Mouse (Mus musculus) forebrain, embryonic 10.5 days (tissue): ENCODE data around the gene Tbcel. TPM values are rescaled to one million over a fixed set of nuclear protein-coding genes. Genes with fewer than 3 reads are reported as not detected.

ENCODE experiments used
- DNase-seq: peaks from one replicate; pipeline ENCODE4 v3.0.0-alpha.2; 2017; ENCODE audit warnings: low spot score; ENCODE audit errors: extremely low spot score
- H3K27ac ChIP-seq: fragments of 300-500 bp; sonication (generic); 2 replicates; pipeline ENCODE4 v1.5.1; 2016; ENCODE audit warnings: mild to moderate bottlenecking
- H3K27me3 ChIP-seq: fragments of 300-500 bp; sonication (generic); 2 replicates; pipeline ENCODE4 v1.6.1; 2016; ENCODE audit warnings: mild to moderate bottlenecking; ENCODE audit not compliant: poor library complexity, severe bottlenecking
- H3K36me3 ChIP-seq: fragments of 300-500 bp; sonication (generic); replicated peaks from 2 replicates; pipeline ENCODE4 v1.6.1; 2016; ENCODE audit warnings: mild to moderate bottlenecking, moderate library complexity
- H3K4me1 ChIP-seq: fragments of 300-500 bp; sonication (generic); 2 replicates; pipeline ENCODE4 v1.6.1; 2016
- H3K4me3 ChIP-seq: fragments of 300-500 bp; sonication (generic); 2 replicates; pipeline ENCODE4 v1.5.1; 2016; ENCODE audit warnings: mild to moderate bottlenecking, moderate library complexity
- H3K9me3 ChIP-seq: fragments of 300-500 bp; sonication (generic); 2 replicates; pipeline ENCODE4 v1.6.1; 2016; ENCODE audit warnings: mild to moderate bottlenecking, moderate library complexity
- WGBS: fragments of 180-500 bp; shearing (Covaris S2); methylation state at CpG from one replicate; pipeline ENCODE4 v1.1.7; 2016; 5-methylcytosine and 5-hydroxymethylcytosine counted together
- polyA plus RNA-seq: library from polyadenylated mRNA; unstranded; fragments of >200 nt; fragmentation: Nextera tagmentation; extraction: Ambion mirVana; gene quantifications from 2 replicates; pipeline ENCODE4 v1.2.1, GENCODE M21; 2016

The Tbcel gene
- polyA plus RNA-seq: 3.3 and 3.7 TPM in 2 replicates

- 92% methylated on average over 6 of the region's 6 CpGs for WGBS
- no peak within 1 kb of the TSS for H3K4me3 ChIP-seq
Observed at GRCm38 (mm10) chr9:42507709-42508108, at the start of gene Tbcel. TSS of gene Tbcel (minus strand) at chr9:42507809.

DNA sequence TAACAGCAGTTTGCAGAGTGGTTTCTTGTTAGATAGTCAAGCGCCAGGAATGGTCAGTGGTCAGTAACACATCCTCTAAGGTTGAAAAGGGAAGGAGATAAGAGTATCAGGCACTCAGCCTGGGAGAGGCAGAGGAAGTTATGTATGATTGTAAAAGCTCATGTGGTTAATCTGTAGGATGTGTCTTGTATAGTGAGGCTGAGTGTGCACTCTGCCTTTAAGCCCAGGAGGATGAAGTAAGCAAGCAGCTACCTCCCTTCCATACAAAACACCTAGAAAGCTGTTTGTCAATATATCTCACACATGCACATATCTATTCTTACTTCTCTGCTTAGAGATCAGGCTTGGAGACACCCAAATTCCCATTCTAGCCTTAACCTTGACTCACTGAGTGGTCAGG is 47.6 kb upstream of the Tbcel start:
- no peak overlapping the region for H3K4me3 ChIP-seq
- DNase-seq: no peak
- H3K9me3 ChIP-seq: peaks cover 4% of the 10 kb centered on the region; the same call in 1 of the 2 replicates
- H3K36me3 ChIP-seq: no peaks in the 10 kb centered on the region
- no peaks in the 10 kb centered on the region for H3K27me3 ChIP-seq
- no peaks in the 10 kb centered on the region for H3K4me1 ChIP-seq
- H3K27ac ChIP-seq: no peak overlapping the region
- 97% methylated on average over 1 of the region's 1 CpGs for WGBS

More at GRCm38 (mm10) chr9:42507709-42508108, at the start of gene Tbcel:
- H3K4me1 ChIP-seq: peaks cover 26% of the 10 kb centered on the region
- no peaks in the 10 kb centered on the region for H3K36me3 ChIP-seq
- H3K27me3 ChIP-seq: no peaks in the 10 kb centered on the region
- DNase-seq: no peak
- no peaks in the 10 kb centered on the region for H3K9me3 ChIP-seq
- H3K27ac ChIP-seq: no peak within 1 kb of the TSS

DNA sequence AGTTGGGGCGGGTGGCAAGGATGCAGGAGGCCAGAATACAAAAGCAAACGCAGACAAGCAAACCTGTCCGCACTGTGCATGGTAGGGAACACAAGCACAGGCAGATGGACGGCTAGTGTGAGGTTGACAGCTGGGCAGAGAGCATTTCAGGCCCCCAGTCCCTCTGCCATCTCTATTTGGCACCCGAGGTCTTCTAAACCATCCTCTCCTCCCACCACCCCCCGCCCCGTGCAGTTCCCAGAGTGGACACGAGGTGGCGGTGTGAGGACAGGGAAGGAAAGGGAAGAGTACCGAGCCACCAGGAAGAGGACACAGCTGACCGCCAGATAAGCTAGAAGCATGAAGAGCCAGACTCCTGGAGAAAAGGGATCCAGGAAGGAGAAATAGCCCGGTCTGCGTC is 42.5 kb upstream of the Tbcel start:
- H3K9me3 ChIP-seq: no peaks in the 10 kb centered on the region
- H3K36me3 ChIP-seq: no peaks in the 10 kb centered on the region
- WGBS: 16% methylated on average over 13 of the region's 13 CpGs
- peaks cover 4% of the 10 kb centered on the region; the same call in 1 of the 2 replicates for H3K4me1 ChIP-seq
- peak; percentile 80 for DNase-seq
- H3K27me3 ChIP-seq: no peaks in the 10 kb centered on the region
- H3K4me3 ChIP-seq: no peak overlapping the region
- no peak overlapping the region for H3K27ac ChIP-seq

GRCm38 (mm10) chr9:42548981-42549380 is 41.4 kb upstream of the Tbcel start:
- peaks cover 4% of the 10 kb centered on the region; the same call in 1 of the 2 replicates for H3K4me1 ChIP-seq
- H3K27me3 ChIP-seq: no peaks in the 10 kb centered on the region
- WGBS: 80% methylated on average over 7 of the region's 7 CpGs

DNA sequence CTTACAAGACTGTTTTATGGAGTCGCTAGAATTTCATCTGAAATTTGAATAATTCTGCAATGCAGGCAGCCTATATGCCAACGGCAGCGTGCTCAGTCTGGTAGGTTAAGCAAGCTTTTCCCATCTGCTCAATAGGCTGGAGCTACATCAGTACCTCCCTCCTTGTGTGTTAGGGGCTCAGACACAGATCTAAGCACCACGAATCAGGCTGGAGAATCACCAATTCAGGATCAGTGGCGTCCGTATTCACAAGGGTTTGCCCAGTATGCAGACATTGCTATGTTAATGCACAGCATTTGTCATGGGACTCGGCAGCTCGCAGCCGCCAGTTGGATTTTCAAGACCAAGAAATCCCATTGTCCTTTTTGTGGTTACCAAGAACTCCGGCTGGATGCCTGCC is 36.9 kb upstream of the Tbcel start:
- Histone ChIP-seq H3K27me3 (no peaks in the 10 kb centered on the region), H3K4me3 (no peak overlapping the region), H3K9me3 (no peaks in the 10 kb centered on the region), H3K4me1 (no peaks in the 10 kb centered on the region), H3K27ac (no peak overlapping the region), H3K36me3 (no peaks in the 10 kb centered on the region)
- DNase-seq: no peak
- WGBS: 88% methylated on average over 10 of the region's 10 CpGs

More at GRCm38 (mm10) chr9:42548981-42549380, 41.4 kb upstream of the Tbcel start:
- H3K36me3 ChIP-seq: no peaks in the 10 kb centered on the region
- no peak overlapping the region for H3K4me3 ChIP-seq
- no peak for DNase-seq
- no peaks in the 10 kb centered on the region for H3K9me3 ChIP-seq
- H3K27ac ChIP-seq: no peak overlapping the region

- no peaks in the 10 kb centered on the region for H3K27me3 ChIP-seq
- no peaks in the 10 kb centered on the region for H3K9me3 ChIP-seq
- DNase-seq: no peak
- no peaks in the 10 kb centered on the region for H3K36me3 ChIP-seq
- 0 out of 2 replicates have a peak overlapping the region, but pooled peaks have one; percentile 6 for H3K27ac ChIP-seq
- H3K4me1 ChIP-seq: peaks cover 25% of the 10 kb centered on the region
- 81% methylated on average over 8 of the region's 8 CpGs for WGBS
- no peak overlapping the region for H3K4me3 ChIP-seq
Observed at GRCm38 (mm10) chr9:42533491-42533890, 25.9 kb upstream of the Tbcel start.

DNA sequence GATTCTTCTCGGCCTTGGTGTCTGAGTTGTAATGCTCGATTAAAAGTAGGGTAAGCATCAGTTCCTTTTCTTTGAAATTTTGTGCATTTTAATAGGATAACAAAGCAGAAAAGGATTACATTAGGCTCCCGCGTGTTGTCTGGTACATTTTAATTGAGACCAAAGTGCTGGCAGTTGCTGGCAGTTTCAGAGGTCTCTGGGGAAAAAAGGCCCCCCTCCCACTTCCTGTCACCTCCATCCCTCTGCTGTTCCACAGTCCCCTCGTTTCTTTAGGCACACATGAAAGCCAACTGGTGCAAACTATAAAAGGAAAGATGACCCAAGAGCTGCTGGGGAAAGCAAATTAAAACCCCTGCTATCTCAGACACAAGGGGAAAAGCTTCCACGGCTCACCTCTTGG is 25.4 kb upstream of the Tbcel start:
- Histone ChIP-seq H3K27me3 (no peaks in the 10 kb centered on the region), H3K9me3 (no peaks in the 10 kb centered on the region), H3K36me3 (no peaks in the 10 kb centered on the region), H3K4me1 (peaks cover 25% of the 10 kb centered on the region), H3K4me3 (0 out of 2 replicates have a peak overlapping the region, but pooled peaks have one; percentile 1), H3K27ac (0 out of 2 replicates have a peak overlapping the region, but pooled peaks have one; percentile 6)
- DNase-seq: no peak
- 17% methylated on average over 6 of the region's 6 CpGs for WGBS

GRCm38 (mm10) chr9:42531951-42532350 is 24.3 kb upstream of the Tbcel start:
- Histone ChIP-seq H3K27me3 (no peaks in the 10 kb centered on the region), H3K36me3 (no peaks in the 10 kb centered on the region), H3K4me1 (peaks cover 25% of the 10 kb centered on the region), H3K27ac (no peak overlapping the region), H3K4me3 (no peak overlapping the region), H3K9me3 (no peaks in the 10 kb centered on the region)
- WGBS: 51% methylated on average over 3 of the region's 3 CpGs
- no peak for DNase-seq

GRCm38 (mm10) chr9:42530221-42531152 is 22.9 kb upstream of the Tbcel start:
- no peak for DNase-seq
- Histone ChIP-seq H3K27me3 (no peaks in the 10 kb centered on the region), H3K4me3 (no peak overlapping the region), H3K36me3 (no peaks in the 10 kb centered on the region), H3K9me3 (no peaks in the 10 kb centered on the region), H3K27ac (0 out of 2 replicates have a peak overlapping the region, but pooled peaks have one; percentile 5), H3K4me1 (peaks cover 25% of the 10 kb centered on the region)
- WGBS: 88% methylated on average over 7 of the region's 7 CpGs

DNA sequence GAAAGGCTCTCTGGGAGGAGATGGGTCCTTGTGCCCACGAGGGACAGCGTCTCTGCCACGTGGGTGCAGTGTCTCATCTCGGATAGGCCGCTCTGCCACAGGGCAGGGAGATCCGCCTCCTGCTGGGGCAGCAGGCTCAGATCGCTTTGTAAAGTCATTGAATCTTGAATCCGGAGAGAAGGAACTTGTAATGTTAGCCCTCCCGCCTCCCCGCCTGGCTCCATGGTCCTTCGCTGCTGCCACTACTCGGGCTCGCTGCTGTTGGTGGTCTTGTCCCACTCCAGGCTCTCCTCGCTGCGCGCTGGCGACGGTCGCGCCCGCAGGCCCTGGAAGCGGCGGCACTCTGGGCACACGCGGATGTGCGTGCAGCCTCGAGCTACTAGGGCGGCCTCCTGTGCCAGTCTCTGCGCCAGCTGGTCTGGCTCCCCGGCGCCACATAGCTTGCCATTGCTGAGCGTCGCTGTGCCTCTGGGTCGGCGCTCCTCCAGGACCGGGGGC is 13.0 kb upstream of the Tbcel start:
- H3K27me3 ChIP-seq: peaks cover 49% of the 10 kb centered on the region
- peak overlapping the region; percentile 53 for H3K4me3 ChIP-seq
- peak; percentile 33 for DNase-seq
- no peaks in the 10 kb centered on the region for H3K9me3 ChIP-seq
- WGBS: 4% methylated on average over 36 of the region's 36 CpGs
- peaks cover 15% of the 10 kb centered on the region for H3K4me1 ChIP-seq
- H3K27ac ChIP-seq: peak overlapping the region; percentile 67
- no peaks in the 10 kb centered on the region for H3K36me3 ChIP-seq

- no peak for DNase-seq
- 82% methylated on average over 14 of the region's 14 CpGs for WGBS
- H3K4me3 ChIP-seq: no peak overlapping the region
- no peak overlapping the region for H3K27ac ChIP-seq
- no peaks in the 10 kb centered on the region for H3K36me3 ChIP-seq
- no peaks in the 10 kb centered on the region for H3K9me3 ChIP-seq
- peaks cover 15% of the 10 kb centered on the region for H3K4me1 ChIP-seq
- peaks cover 44% of the 10 kb centered on the region for H3K27me3 ChIP-seq
Observed at GRCm38 (mm10) chr9:42518163-42518562, 10.6 kb upstream of the Tbcel start.

GRCm38 (mm10) chr9:42513159-42513558 is 5.5 kb upstream of the Tbcel start:
- no peak for DNase-seq

GRCm38 (mm10) chr9:42512312-42512711 is 4.7 kb upstream of the Tbcel start:
- WGBS: 75% methylated on average over 4 of the region's 4 CpGs
- Histone ChIP-seq H3K27me3 (no peaks in the 10 kb centered on the region), H3K4me3 (no peak overlapping the region), H3K9me3 (no peaks in the 10 kb centered on the region), H3K36me3 (no peaks in the 10 kb centered on the region), H3K27ac (no peak overlapping the region), H3K4me1 (peaks cover 5% of the 10 kb centered on the region)
- no peak for DNase-seq

More at GRCm38 (mm10) chr9:42513159-42513558, 5.5 kb upstream of the Tbcel start:
- Histone ChIP-seq H3K4me3 (no peak overlapping the region), H3K9me3 (no peaks in the 10 kb centered on the region), H3K27me3 (no peaks in the 10 kb centered on the region), H3K36me3 (no peaks in the 10 kb centered on the region), H3K4me1 (peaks cover 8% of the 10 kb centered on the region), H3K27ac (no peak overlapping the region)
- 88% methylated on average over 5 of the region's 5 CpGs for WGBS
